In the genomic region with DNA sequence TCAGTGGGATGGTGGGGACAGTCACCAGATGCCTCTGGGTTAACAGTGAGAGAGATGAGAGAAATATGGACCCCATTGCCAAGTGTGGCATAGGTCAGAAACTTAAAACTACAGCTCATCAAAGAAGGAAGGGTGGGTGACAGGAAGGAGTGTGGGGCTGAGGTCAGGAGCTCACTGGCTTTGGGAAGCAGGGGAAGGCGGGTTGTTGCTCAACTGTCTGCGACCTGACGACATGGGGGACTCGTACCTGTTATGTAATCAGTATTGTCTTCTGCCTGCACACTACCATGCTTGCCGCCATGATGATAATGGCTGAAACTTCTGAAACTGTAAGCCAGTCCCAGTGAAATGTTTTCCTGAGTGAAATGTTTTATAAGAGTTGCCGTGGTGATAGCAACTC, we compare ENCODE assay signal across 12 mouse cellular contexts.
"Had no signal": no experiment of that assay in that cellular context is flagged by ENCODE, and none has a peak within 500 bp of the region (broad histone marks: within the 10 kb centered on the region; RNA-seq: fewer than 3 reads in every experiment).

No protein-coding gene starts in this region.

- H3K4me1 ChIP-seq: limb, embryonic 15.5 days; liver, embryonic 13.5 days; midbrain, embryonic 13.5 days; neural tube, embryonic 15.5 days had no signal

- DNase-seq: kidney, postnatal 10 days; liver, embryonic 13.5 days; liver, postnatal 0 days; thymus, postnatal 4 days had no signal

- H3K27ac ChIP-seq: left cerebral cortex, adult 2 months; limb, embryonic 15.5 days; liver, embryonic 13.5 days; macrophage; midbrain, embryonic 13.5 days; neural tube, embryonic 15.5 days; stomach, postnatal 0 days had no signal

- H3K4me2 ChIP-seq: limb, embryonic 15.5 days; liver, embryonic 13.5 days; midbrain, embryonic 13.5 days; neural tube, embryonic 15.5 days had no signal

- H3K9me3 ChIP-seq: limb, embryonic 15.5 days; liver, embryonic 13.5 days; midbrain, embryonic 13.5 days; neural tube, embryonic 15.5 days had no signal

- H3K9ac ChIP-seq: limb, embryonic 15.5 days; liver, embryonic 13.5 days; liver, postnatal 0 days; midbrain, embryonic 13.5 days; neural tube, embryonic 15.5 days had no signal

- H3K4me3 ChIP-seq: left cerebral cortex, adult 2 months; limb, embryonic 15.5 days; liver, embryonic 13.5 days; midbrain, embryonic 13.5 days; myocyte; neural tube, embryonic 15.5 days had no signal

- H3K27me3 ChIP-seq: limb, embryonic 15.5 days; liver, embryonic 13.5 days; midbrain, embryonic 13.5 days; neural tube, embryonic 15.5 days had no signal

- ATAC-seq: intestine, postnatal 0 days; liver, postnatal 0 days; midbrain, embryonic 13.5 days had no signal

- H3K36me3 ChIP-seq: limb, embryonic 15.5 days; liver, embryonic 13.5 days; midbrain, embryonic 13.5 days; neural tube, embryonic 15.5 days had no signal
